Mouse (Mus musculus) urinary bladder, adult 18-20 months (tissue): ENCODE data around the gene Creb3l1.

ENCODE experiments used
- DNase-seq, 2 experiments: peaks; one replicate each; pipeline ENCODE4 v3.0.0; 2022; ENCODE audit warnings: low spot score in 2 of 2, mixed read lengths in 2 of 2

Creb3l1 gene

GRCm38 (mm10) chr2:92004617-92005016 lies 19.7 kb downstream of the Creb3l1 start:
- peak in 1 of 2 experiments; percentile 68 for DNase-seq

- DNase-seq, result no peak
These were observed 26.2 kb downstream of the Creb3l1 start for GRCm38 (mm10) chr2:91997905-91998608.

DNA sequence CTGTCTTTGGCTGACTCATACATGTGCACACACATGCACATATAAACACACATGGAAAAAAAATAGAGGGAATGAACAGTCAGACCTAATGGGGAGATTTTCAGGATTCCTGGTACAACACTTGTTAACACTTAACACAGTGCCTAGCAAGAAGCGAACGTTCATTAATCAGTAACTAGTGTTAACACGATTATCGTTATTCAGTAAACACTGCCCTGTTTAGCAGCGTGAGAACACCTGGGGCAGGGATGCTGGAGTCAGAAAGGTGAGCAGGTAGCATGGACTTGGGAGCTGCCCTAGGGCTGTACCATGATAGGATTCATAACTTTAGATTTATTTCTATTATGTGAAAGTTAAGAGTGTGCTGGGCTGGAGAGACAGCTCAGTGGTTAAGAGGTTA lies 28.3 kb downstream of the Creb3l1 start:
- DNase-seq, result no peak

DNA sequence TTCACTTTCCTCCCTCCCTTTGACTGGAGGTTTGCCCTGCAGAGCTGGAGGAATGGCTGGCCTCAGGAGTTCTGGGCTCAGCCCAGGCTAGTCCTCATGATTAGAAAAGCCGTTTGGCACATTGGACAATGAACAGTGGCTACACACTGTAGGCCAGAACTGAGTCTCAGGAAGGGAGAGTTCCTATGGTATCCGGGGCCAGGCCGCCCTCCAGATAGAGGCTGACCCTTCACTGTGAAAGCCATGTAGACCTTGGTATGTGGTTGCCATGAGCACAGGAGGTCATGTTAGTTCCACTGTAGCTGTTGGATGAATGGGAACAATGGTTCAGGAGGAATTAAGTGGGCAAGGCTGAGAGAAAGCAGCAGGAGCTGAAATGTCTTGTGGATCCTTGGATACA lies 30.9 kb downstream of the Creb3l1 start:
- no peak for DNase-seq

GRCm38 (mm10) chr2:91989750-91990149 lies 34.6 kb downstream of the Creb3l1 start:
- DNase-seq, result no peak

DNA sequence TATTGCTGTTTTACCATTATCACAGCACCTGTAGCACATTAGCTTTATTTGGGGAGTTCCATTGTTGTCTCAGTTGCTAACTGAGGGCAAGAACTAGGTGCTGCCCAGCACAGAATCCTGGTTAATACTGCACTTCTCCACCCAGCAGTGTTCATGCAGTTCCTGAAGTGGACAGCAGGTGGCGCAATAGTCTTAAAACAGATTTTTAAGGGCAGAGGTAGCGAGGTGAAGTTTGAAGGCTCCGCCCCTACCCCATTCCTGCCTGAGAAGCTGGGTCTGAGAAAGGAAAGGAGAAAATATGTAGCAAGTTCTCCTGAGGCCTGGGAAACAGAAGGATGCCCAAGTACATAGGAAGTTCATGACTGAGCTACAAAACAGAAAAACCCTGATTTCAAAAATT lies 36.8 kb downstream of the Creb3l1 start:
- DNase-seq, result peak; percentile 68 to 86

DNA sequence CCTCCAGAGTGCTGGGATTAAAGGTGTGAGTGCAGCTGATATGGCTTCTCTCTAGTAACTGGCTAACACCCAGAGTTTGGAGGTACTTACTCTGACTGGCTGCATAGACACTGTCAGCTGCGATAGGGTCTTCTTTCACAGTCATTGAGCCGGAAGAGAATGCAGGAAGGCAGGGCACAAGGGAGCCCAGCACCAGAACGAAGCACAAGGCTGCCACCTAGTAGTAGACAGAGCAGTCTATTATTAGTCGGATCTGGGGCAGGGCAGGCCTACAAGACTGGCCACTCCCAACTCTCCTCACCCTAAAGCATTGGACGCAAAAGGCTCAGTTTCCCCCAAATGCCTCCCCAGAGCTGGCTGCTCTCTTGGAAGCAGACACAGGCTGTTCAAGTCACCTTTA lies 38.2 kb downstream of the Creb3l1 start:
- DNase-seq, result no peak

- no peak for DNase-seq
These were observed 39.3 kb downstream of the Creb3l1 start for GRCm38 (mm10) chr2:91984906-91985525.

DNA sequence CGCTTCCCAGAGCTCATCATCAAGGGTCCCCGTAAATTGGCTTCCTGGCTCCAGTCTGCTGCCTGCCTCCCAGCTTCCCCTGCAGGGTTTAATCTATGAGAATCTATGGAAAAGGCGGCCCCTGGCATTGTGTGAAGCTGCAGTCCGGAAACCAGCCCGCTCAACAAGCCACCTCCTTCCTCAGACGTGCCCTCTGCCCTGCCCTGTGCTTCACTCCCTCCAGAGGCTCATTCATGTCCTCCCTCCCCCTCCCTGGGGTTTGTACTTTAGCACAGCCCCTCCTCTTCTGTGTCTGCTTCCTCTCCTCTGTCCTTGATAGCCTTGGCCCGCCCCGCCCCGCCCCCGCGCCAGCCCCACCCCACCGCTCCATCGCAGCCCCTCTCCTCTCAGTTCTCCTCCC lies 39.9 kb downstream of the Creb3l1 start:
- peak in 1 of 2 experiments; percentile 41 for DNase-seq

- no peak for DNase-seq
These were observed 43.5 kb downstream of the Creb3l1 start for GRCm38 (mm10) chr2:91980830-91981229.

GRCm38 (mm10) chr2:91980245-91980644 lies 44.1 kb downstream of the Creb3l1 start:
- DNase-seq, result no peak

DNA sequence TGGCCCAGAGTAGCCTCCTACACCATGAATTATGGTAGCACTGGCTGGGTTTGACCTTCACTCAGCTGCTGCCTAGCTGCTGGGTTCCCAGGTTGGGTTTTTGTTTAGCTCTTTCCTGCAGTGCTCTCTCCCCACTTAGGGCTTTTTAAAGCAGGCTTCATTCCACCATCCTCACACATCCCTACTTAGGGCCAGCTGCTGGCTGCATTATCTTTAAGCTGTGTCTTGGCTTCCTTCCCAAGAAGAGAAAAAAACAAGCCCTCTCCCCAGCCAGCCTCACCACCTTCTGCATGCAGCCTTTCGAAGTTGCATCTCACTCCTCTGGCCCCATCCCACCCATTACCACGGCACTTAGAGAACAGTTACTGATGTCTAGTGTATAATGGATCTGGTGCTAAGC lies 45.8 kb downstream of the Creb3l1 start:
- DNase-seq, result no peak

DNA sequence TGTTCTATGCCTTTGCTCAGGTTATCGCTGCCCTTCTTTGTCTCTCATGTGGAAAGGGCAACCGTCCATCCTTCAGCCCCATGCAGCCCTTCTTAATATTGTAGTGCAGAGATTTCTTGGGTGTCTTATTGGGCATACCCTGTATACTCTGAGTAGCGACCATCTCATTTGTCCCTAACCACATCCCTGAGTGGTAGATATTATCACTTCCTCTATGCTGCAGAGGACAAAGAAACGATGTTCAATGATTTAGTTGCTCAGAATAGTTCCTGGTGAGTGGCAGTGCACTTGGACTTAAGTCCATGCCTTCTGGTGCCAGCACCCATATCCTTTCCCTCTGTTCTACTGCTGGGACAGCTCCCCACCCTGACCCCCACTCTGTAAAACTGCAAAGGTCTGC lies 46.3 kb downstream of the Creb3l1 start:
- DNase-seq, result no peak

- no peak for DNase-seq
These were observed 48.4 kb downstream of the Creb3l1 start, which contains the start of gene Dgkz for GRCm38 (mm10) chr2:91975581-91976541. TSS of gene Dgkz (minus strand) at chr2:91975864.

DNA sequence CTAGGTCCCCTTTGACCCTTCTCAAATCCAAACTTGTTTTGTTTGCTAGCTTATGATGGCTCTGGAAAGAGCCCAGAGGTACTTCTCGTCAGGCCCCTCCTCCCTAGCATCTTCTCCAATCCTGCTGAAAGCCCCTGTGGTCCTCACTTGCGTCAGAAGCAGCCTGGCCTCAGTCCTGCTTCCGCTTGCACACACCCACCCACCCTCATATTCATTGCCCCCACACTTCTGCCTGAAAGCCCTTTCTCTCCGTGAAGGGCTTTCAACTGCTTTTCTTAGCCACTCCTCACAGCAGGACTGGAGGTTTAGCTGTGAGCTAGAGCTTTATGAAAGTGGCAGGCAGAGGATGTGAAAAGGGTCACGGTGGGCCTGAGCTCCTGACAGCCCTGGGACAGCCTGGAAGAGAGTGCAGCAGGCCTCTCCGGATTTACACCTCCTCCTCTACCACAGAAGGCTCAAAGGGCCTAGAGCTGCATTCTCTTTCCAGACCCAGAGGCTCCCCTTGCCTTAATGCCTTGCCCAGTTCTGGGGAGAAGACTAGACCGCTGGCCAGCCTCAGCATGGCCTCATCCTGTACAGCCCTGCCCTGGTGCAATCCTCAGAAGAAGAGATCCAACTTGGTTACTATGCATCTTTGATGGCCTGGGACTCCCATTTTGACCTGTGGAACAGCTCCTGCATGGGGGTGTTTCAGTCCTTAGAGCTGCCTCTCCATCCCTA lies 50.7 kb downstream of the Creb3l1 start:
- no peak for DNase-seq

DNA sequence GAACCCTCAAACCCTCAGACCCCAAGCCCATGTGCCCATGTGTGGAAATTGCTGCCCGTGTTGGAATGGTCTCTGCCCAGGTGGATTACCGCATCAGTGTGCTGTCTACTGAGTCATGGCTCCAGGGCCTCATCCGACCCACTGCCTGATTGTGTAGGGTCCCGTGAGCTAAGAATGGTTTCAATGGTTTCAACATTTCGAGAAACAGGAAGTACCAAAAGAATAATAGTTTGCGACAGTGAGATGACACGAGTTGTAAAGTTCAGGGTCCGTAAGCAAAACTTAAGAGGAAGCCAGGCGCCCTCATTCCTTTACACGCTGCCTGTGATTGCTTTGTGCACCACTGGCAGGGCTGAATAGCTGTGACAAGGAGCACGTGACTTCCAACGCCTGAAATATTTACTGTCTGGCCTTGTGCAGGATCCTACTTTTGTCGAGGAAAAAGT lies 52.2 kb downstream of the Creb3l1 start:
- DNase-seq, result no peak

- no peak for DNase-seq
These were observed 52.8 kb downstream of the Creb3l1 start for GRCm38 (mm10) chr2:91971231-91972097.

GRCm38 (mm10) chr2:91967962-91968361 lies 56.3 kb downstream of the Creb3l1 start:
- DNase-seq, result no peak

DNA sequence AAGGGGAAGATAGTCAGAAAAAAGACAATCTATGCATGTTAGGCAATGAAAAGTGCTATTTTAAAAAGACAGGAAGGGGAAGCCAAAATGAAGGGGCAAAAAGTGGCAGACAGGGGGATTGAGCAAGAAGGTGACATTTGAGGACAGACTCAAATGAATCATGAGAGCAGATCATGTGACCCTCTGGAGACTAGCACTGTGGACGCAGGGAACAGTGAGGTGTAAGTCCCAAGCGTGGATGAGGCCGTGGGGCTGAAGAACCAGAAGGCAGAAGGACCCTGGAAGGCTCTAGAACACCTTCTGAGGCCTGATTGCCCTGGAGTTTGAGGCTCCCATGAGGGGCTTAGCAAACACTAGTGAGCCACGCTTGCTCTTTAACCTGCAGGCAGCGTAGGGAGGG lies 57.9 kb downstream of the Creb3l1 start:
- no peak for DNase-seq

DNA sequence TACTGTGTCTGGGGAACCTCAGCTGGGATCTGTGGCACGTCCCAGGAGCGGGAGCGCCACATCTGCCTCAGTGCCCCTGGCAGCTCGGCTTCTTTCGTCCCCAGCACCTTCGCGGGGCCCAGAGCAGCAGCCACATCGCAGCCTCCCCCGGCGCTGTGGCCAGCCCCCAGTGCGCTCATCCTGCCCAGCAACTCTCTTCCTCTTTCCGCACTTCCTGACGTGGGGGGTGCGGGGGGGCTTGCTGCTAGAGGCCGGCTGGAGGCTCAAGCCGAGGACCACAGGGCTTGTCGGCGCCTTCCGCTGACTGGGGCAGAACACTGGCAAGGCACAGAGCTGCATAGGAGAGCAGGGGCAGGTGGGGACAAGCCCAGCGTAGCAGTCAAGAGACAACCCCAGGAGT lies 58.9 kb downstream of the Creb3l1 start:
- peak; percentile 49 to 64 for DNase-seq
